Mouse (Mus musculus) MEL (cell line): Measurements from ENCODE around the gene Zfp984. TPM values are rescaled to one million over a fixed set of nuclear protein-coding genes. Genes with fewer than 3 reads are reported as not detected.

ENCODE experiments used
- polyA plus RNA-seq, 2 experiments: library from polyadenylated mRNA; stranded (reverse) in 1 of 2; unstranded in 1 of 2; fragments of >175 nt in 1 of 2; fragments of >200 nt in 1 of 2; gene quantifications; 2 replicates each; pipeline versions ENCODE4 v1.2.1 to v1.2.4; 2012; ENCODE audit warnings: low replicate concordance in 2 of 2, low read depth in 1 of 2; ENCODE audit not compliant: insufficient read length in 2 of 2, insufficient read depth in 1 of 2, missing spikeins in 1 of 2
- total RNA-seq: library from RNA; depleted of rRNA; stranded (reverse); fragments of 300-350 nt; gene quantifications from 2 replicates; pipeline ENCODE4 v1.2.3, GENCODE M21; 2012; rRNA removed

Zfp984 gene
- total and polyA plus RNA-seq, 3 experiments: 0.92 to 2.2 TPM; not detected in 1

Other genes starting within 250 kb of the Zfp984 start
- gene Zfp979, start 167.3 kb downstream of the Zfp984 start, total RNA-seq: 12.1 and 14.3 TPM in 2 replicates
- gene Zfp979, start 167.3 kb downstream of the Zfp984 start, polyA plus RNA-seq: 10 to 100 TPM in 1 of 2 experiments, 1 to 10 TPM in 1; 7.9 to 76.0 TPM
- not detected in 2 replicates for gene Zfp534, start 107.2 kb downstream of the Zfp984 start, total RNA-seq
- gene Zfp534, start 107.2 kb downstream of the Zfp984 start, polyA plus RNA-seq: under 1 TPM in 1 of 2 experiments, not detected in 1; 0.13 TPM
- gene Zfp933, start 38.6 kb upstream of the Zfp984 start, total RNA-seq: 3.3 and 4.7 TPM in 2 replicates
- gene Zfp933, start 38.6 kb upstream of the Zfp984 start, polyA plus RNA-seq: 100 to 1,000 TPM in 1 of 2 experiments, 1 to 10 TPM in 1; 4.0 to 353 TPM
- 19.0 and 22.8 TPM in 2 replicates for gene Miip, start 59.0 kb upstream of the Zfp984 start, total RNA-seq
- 10 to 100 TPM in 1 of 2 experiments, not detected in 1; 31.4 TPM for gene Miip, start 59.0 kb upstream of the Zfp984 start, polyA plus RNA-seq
- gene Fv1, start 59.2 kb upstream of the Zfp984 start, total RNA-seq: 3.0 and 3.8 TPM in 2 replicates
- gene Fv1, start 59.2 kb upstream of the Zfp984 start, polyA plus RNA-seq: 1 to 10 TPM in 1 of 2 experiments, not detected in 1; 4.6 TPM
- 16.0 and 19.0 TPM in 2 replicates for gene Mfn2, start 94.9 kb upstream of the Zfp984 start, total RNA-seq
- gene Mfn2, start 94.9 kb upstream of the Zfp984 start, polyA plus RNA-seq: 10 to 100 TPM in 1 of 2 experiments, not detected in 1; 32.8 TPM
- gene Plod1, start 127.0 kb upstream of the Zfp984 start, total RNA-seq: 7.2 and 8.2 TPM in 2 replicates
- 10 to 100 TPM in 1 of 2 experiments, not detected in 1; 20.8 TPM for gene Plod1, start 127.0 kb upstream of the Zfp984 start, polyA plus RNA-seq
- gene 2510039O18Rik, start 131.1 kb upstream of the Zfp984 start, total RNA-seq: 41.3 and 48.3 TPM in 2 replicates
- gene 2510039O18Rik, start 131.1 kb upstream of the Zfp984 start, polyA plus RNA-seq: 10 to 100 TPM in 1 of 2 experiments, not detected in 1; 59.9 TPM
- not detected in 2 replicates for gene Nppb, start 176.0 kb upstream of the Zfp984 start, total RNA-seq
- not detected for gene Nppb, start 176.0 kb upstream of the Zfp984 start, polyA plus RNA-seq
- gene Nppa, start 190.9 kb upstream of the Zfp984 start, total RNA-seq: not detected in 2 replicates
- gene Nppa, start 190.9 kb upstream of the Zfp984 start, polyA plus RNA-seq: under 1 TPM in 1 of 2 experiments, not detected in 1; 0.26 TPM
- 5.8 and 8.2 TPM in 2 replicates for gene Clcn6, start 229.0 kb upstream of the Zfp984 start, total RNA-seq
- 10 to 100 TPM in 1 of 2 experiments, not detected in 1; 17.5 TPM for gene Clcn6, start 229.0 kb upstream of the Zfp984 start, polyA plus RNA-seq
- gene Mthfr, start 229.3 kb upstream of the Zfp984 start, total RNA-seq: 7.4 and 12.4 TPM in 2 replicates
- 10 to 100 TPM in 1 of 2 experiments, not detected in 1; 15.5 TPM for gene Mthfr, start 229.3 kb upstream of the Zfp984 start, polyA plus RNA-seq